Mouse (Mus musculus) stomach, embryonic 16.5 days (tissue): ENCODE data around the gene Cd180. TPM values are rescaled to one million over a fixed set of nuclear protein-coding genes. Genes with fewer than 3 reads are reported as not detected.

Experiments used
- ATAC-seq: fragments of 200-750 bp; cut with Nextera tagmentation; 2 replicates; pipeline ENCODE4 v1.8.0; 2017; ENCODE audit warnings: moderate number of reproducible peaks, moderate TSS enrichment; ENCODE audit not compliant: insufficient read depth, low FRiP score
- H3K27ac ChIP-seq: fragments of 300-500 bp; sonication (generic); 2 replicates; pipeline ENCODE4 v1.5.1; 2014; ENCODE audit warnings: low read length
- H3K27me3 ChIP-seq: fragments of 300-500 bp; sonication (generic); 2 replicates; pipeline ENCODE4 v1.6.1; 2014; ENCODE audit warnings: low read length, control low read depth, mixed read lengths; ENCODE audit not compliant: control insufficient read depth, insufficient read depth
- H3K36me3 ChIP-seq: fragments of 300-500 bp; sonication (generic); 2 replicates; pipeline ENCODE4 v1.6.1; 2014; ENCODE audit warnings: low read length; ENCODE audit not compliant: control insufficient read depth, insufficient read depth
- H3K4me1 ChIP-seq: fragments of 300-500 bp; sonication (generic); 2 replicates; pipeline ENCODE4 v1.6.1; 2014; ENCODE audit warnings: low read length, control low read depth, mixed read lengths; ENCODE audit not compliant: control insufficient read depth, insufficient read depth
- H3K4me2 ChIP-seq: fragments of 300-500 bp; sonication (generic); 2 replicates; pipeline ENCODE4 v1.6.1; 2014; ENCODE audit warnings: low read depth, low read length, mixed read lengths
- H3K4me3 ChIP-seq: fragments of 300-500 bp; sonication (generic); replicated peaks from 2 replicates; pipeline ENCODE4 v1.5.1; 2014; ENCODE audit warnings: mild to moderate bottlenecking, low read length
- H3K9ac ChIP-seq: fragments of 300-500 bp; sonication (generic); 2 replicates; pipeline ENCODE4 v1.6.1; 2014; ENCODE audit warnings: low read length
- H3K9me3 ChIP-seq: fragments of 300-500 bp; sonication (generic); replicated peaks from 2 replicates; pipeline ENCODE4 v1.6.1; 2016; ENCODE audit warnings: low read length, control low read depth; ENCODE audit not compliant: control insufficient read depth
- WGBS: fragments of 180-500 bp; shearing (Covaris S2); extraction: QIAGEN DNeasy Blood & Tissue Kit; methylation state at CpG from one replicate; pipeline ENCODE4 v1.1.7; 2014; 5-methylcytosine and 5-hydroxymethylcytosine counted together
- polyA plus RNA-seq: library from polyadenylated mRNA; unstranded; fragments of >200 nt; fragmentation: Nextera tagmentation; extraction: Ambion mirVana; gene quantifications from 2 replicates; pipeline ENCODE4 v1.2.1, GENCODE M21; 2015

Cd180 gene
- 0.69 and 0.70 TPM in 2 replicates for polyA plus RNA-seq

DNA sequence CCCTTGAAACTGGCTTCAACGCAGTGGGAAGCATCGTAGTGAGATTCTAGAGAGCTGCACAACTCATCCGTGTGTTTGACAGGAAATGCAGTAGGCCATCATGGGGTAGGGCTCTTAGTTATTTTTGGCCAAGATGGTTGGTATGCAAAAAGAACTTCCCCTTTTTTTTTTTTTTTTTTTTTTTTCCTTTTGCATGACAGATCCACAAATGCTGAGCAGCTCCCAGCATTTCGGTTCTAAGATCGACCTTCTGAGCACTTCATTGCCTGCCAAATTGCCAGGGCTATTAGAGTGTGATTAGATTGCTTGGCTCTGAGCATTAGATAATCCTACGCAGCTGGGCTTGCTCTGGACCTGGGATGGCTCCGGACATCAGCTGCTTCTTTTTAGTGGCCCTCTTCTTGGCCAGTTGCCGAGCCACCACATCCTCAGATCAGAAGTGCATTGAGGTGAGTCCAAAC, at the start of gene Cd180:
Gene Cd180 (plus strand): TSS at position 218 of the 461 bp plus-strand sequence.
- peaks cover 9% of the 10 kb centered on the region for H3K4me1 ChIP-seq
- H3K9me3 ChIP-seq: no peaks in the 10 kb centered on the region
- no peaks in the 10 kb centered on the region for H3K36me3 ChIP-seq
- no peaks in the 10 kb centered on the region for H3K27me3 ChIP-seq
- H3K4me2 ChIP-seq: no peak within 1 kb of the TSS
- H3K9ac ChIP-seq: no peak within 1 kb of the TSS
- peak within 1 kb of the TSS; percentile 49; the same call in 1 of the 2 replicates for H3K27ac ChIP-seq
- ATAC-seq: no peak
- no peak within 1 kb of the TSS for H3K4me3 ChIP-seq
- WGBS: 60% methylated on average over 8 of the region's 8 CpGs

- 0 out of 2 replicates have a peak overlapping the region, but pooled peaks have one; percentile 12 for H3K9ac ChIP-seq
- ATAC-seq: no peak
- 35% methylated on average over 8 of the region's 8 CpGs for WGBS
- no peaks in the 10 kb centered on the region for H3K9me3 ChIP-seq
- peak overlapping the region; percentile 29; the same call in 1 of the 2 replicates for H3K27ac ChIP-seq
- no peak overlapping the region for H3K4me3 ChIP-seq
- H3K4me1 ChIP-seq: peaks cover 15% of the 10 kb centered on the region
- H3K36me3 ChIP-seq: no peaks in the 10 kb centered on the region
- H3K27me3 ChIP-seq: no peaks in the 10 kb centered on the region
- no peak overlapping the region for H3K4me2 ChIP-seq
Measured at GRCm38 (mm10) chr13:102644344-102644743, 49.0 kb upstream of the Cd180 start.

- 24% methylated on average over 17 of the region's 17 CpGs for WGBS
- Histone ChIP-seq H3K36me3 (no peaks in the 10 kb centered on the region), H3K4me3 (no peak overlapping the region), H3K9ac (no peak overlapping the region; the same call in 1 of the 2 replicates), H3K27me3 (no peaks in the 10 kb centered on the region), H3K4me1 (peaks cover 15% of the 10 kb centered on the region), H3K27ac (peak overlapping the region; percentile 29; the same call in 1 of the 2 replicates), H3K4me2 (peak overlapping the region; percentile 47), H3K9me3 (no peaks in the 10 kb centered on the region)
- peak; percentile 78; the same call in 1 of the 2 replicates for ATAC-seq
Measured at GRCm38 (mm10) chr13:102644789-102645551, 48.4 kb upstream of the Cd180 start.

GRCm38 (mm10) chr13:102646271-102646771, 47.0 kb upstream of the Cd180 start:
- H3K4me1 ChIP-seq: peaks cover 15% of the 10 kb centered on the region
- peak overlapping the region; percentile 5; the same call in 1 of the 2 replicates for H3K27ac ChIP-seq
- no peaks in the 10 kb centered on the region for H3K9me3 ChIP-seq
- no peak overlapping the region for H3K4me2 ChIP-seq
- H3K9ac ChIP-seq: no peak overlapping the region
- 0 out of 2 replicates have a peak, but pooled peaks have one; percentile 10 for ATAC-seq
- H3K4me3 ChIP-seq: no peak overlapping the region
- H3K36me3 ChIP-seq: no peaks in the 10 kb centered on the region
- WGBS: 57% methylated on average over 10 of the region's 10 CpGs
- no peaks in the 10 kb centered on the region for H3K27me3 ChIP-seq

- no peak for ATAC-seq
- Histone ChIP-seq H3K27ac (no peak overlapping the region), H3K4me3 (no peak overlapping the region), H3K9ac (no peak overlapping the region), H3K4me1 (peaks cover 15% of the 10 kb centered on the region), H3K27me3 (no peaks in the 10 kb centered on the region), H3K4me2 (no peak overlapping the region), H3K9me3 (no peaks in the 10 kb centered on the region), H3K36me3 (no peaks in the 10 kb centered on the region)
- WGBS: 75% methylated on average over 4 of the region's 4 CpGs
Measured at GRCm38 (mm10) chr13:102647511-102647910, 45.8 kb upstream of the Cd180 start.

- H3K4me1 ChIP-seq: no peaks in the 10 kb centered on the region
- H3K9me3 ChIP-seq: no peaks in the 10 kb centered on the region
- peak overlapping the region; percentile 16 for H3K27ac ChIP-seq
- no peaks in the 10 kb centered on the region for H3K27me3 ChIP-seq
- H3K36me3 ChIP-seq: no peaks in the 10 kb centered on the region
- 60% methylated on average over 6 of the region's 6 CpGs for WGBS
- no peak overlapping the region for H3K4me2 ChIP-seq
- no peak overlapping the region for H3K9ac ChIP-seq
- no peak overlapping the region for H3K4me3 ChIP-seq
- peak; percentile 71; the same call in 1 of the 2 replicates for ATAC-seq
Measured at GRCm38 (mm10) chr13:102652303-102652889, 41.0 kb upstream of the Cd180 start.

- no peak overlapping the region for H3K9ac ChIP-seq
- 85% methylated on average over 2 of the region's 2 CpGs for WGBS
- no peaks in the 10 kb centered on the region for H3K36me3 ChIP-seq
- no peak overlapping the region for H3K27ac ChIP-seq
- no peak overlapping the region for H3K4me3 ChIP-seq
- H3K4me1 ChIP-seq: peaks cover 8% of the 10 kb centered on the region
- no peak overlapping the region for H3K4me2 ChIP-seq
- ATAC-seq: no peak
- H3K27me3 ChIP-seq: no peaks in the 10 kb centered on the region
- no peaks in the 10 kb centered on the region for H3K9me3 ChIP-seq
Measured at GRCm38 (mm10) chr13:102655071-102655570, 38.2 kb upstream of the Cd180 start.

DNA sequence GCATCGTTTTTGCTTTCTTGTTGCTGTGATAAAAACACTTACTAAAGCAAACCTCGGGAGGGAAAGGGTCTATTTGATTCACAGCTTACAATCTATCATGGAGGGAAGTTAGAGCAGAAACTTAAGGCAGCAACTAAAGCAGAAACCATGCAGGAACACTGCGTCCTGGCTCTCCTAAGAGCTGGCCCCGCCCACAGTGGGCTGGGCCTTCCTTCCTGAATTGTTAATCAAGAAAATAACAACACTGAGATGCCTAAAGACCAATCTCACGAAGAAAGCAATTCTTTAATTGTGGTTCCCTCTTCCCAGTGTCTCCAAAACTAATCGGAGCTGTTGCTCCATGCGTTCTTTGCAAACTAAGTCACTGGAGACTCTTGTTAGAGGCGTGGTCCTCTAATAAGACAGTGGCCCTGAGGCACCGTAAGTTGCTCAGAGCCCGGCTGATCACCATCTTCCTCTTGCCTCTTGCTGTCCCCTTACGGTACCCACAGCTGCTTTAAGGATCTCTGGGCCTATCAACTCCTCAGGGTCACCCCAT, 37.1 kb upstream of the Cd180 start:
- no peak overlapping the region for H3K4me2 ChIP-seq
- H3K27me3 ChIP-seq: no peaks in the 10 kb centered on the region
- WGBS: 67% methylated on average over 11 of the region's 11 CpGs
- H3K9ac ChIP-seq: no peak overlapping the region
- no peak overlapping the region for H3K4me3 ChIP-seq
- ATAC-seq: no peak
- peaks cover 8% of the 10 kb centered on the region for H3K4me1 ChIP-seq
- H3K27ac ChIP-seq: no peak overlapping the region
- no peaks in the 10 kb centered on the region for H3K9me3 ChIP-seq
- no peaks in the 10 kb centered on the region for H3K36me3 ChIP-seq
